Mouse (Mus musculus) CD8-positive naive resting alpha-beta T cell, adult 2 months (primary cell): ENCODE results near the gene Col4a3bp.
A peak's percentile ranks its signal among the peaks of the same experiment; 100 is the strongest.

ENCODE experiments used
- DNase-seq, 2 experiments: peaks; one replicate each; pipeline ENCODE4 v3.0.0; 2022; ENCODE audit warnings: low read depth in 2 of 2, low spot score in 2 of 2

The Col4a3bp gene

DNA sequence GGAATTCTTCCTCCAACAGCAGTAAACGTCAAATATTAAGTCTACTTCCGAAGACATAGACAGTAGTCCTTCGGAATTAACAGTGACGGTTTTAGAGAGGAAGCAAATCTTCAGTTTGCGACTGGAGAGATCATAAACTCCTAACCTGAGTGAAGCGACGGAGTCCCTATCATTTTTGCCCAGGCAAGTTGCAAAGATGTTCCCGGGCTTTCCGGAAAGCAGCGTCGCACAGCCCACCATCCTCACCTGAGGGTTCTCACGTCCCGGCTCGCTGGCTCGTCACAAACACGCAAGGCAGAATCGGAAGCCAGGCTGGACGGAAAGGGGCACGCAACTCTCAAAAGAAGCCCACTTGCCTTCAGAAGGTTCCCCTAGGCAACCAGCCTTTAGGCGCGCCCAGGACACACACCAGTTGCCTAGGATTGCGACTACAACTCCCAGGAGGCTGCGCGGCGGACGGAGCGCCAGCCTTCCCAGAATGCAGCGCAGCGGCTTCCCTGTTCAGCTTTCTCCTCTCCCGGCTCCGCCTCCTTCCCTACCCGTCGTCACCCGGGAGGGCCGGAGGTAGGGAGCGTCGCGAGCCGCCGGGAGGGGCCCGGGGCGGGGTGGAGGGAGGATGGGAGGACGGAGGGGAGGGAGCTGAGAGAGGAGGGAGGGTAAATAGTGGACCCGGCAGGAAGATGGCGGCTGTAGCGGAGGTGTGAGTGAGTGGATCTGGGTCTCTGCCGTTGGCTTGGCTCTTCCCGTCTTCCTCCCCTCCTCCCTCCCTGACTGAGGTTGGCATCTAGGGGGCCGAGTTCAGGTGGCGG is at the start of gene Col4a3bp, which contains the start of gene Polk:
TSS of gene Col4a3bp (plus strand) at position 538 of the 809 bp plus-strand sequence.
TSS of gene Polk (minus strand) at position 499 of the 809 bp plus-strand sequence.
- peak; percentile 93 to 95 for DNase-seq

DNA sequence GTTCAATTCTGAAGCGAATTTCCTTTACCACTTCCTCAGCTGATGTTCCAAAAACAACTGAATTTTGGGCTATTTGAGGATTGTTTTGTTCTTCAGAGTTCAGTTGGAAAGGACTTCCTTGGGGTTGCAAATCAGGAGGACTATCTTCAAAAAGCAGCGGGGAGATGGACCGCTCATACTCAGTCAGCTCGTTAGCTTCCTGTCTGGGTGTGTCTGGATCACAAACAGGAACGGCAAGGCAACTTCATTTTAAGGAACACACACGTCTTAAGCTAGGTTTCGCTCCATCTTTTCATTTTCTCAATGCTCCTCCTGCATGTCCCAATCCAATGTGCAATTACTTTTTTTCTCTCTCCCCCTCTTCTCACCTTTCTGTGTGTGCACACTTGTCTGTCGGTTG is 45.8 kb upstream of the Col4a3bp start:
- no peak for DNase-seq

DNA sequence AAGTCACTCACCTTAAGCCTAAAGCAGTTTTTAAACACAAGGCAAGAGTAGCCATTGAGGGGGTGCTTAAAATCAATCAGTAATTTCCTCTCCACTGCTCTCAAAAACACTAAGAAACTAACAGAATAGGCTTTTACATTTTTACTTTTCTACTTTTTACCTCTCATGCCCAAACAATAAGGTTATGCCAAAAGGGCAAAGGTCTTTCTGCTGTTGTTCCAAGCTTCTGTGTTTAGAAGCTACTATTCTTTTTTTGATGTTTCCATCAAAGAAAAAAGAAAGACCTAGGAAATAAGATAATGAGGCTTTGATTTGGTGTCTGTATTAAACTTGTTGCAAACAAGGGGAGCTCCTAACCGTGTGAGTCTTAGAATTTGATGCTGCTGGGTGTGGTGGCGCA is 42.5 kb upstream of the Col4a3bp start:
- DNase-seq, result no peak

DNA sequence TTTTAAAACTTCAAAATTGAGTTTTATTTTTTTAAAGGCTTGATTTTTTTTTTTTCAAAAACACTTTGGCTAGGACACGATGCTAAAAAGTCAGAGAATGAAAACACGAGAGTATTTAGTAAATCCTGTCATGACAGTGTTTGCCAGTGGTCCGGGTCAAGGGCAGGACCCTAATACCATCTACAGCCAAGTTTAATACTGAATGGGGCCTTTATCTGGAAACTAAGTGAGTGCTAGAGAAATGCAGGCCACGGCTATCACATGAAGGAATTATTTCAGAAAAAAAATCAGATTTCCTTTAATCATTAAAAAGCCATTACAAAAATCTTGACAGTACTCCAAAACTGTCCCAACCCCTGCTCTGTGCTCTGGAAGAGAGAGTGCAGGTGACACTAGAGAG is 36.8 kb upstream of the Col4a3bp start:
- no peak for DNase-seq

DNA sequence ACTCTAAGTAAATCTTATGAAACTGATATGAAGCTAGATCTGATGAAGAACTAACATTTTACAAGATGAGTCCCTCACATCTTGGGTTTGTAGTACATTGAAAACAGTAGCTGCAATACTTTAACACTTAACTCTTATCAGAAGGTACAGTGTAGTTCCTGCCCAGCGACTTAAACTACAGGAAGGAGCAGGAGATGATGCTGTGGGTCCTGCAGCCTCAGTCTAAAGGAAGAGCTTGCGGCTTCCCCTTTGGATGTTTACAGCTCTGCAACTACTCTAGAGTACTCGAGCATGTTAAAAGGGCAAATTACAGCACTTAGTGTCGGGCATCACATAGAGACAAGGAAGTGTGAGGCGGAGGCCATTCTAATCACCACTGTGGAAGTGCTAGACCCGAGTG is 36.1 kb upstream of the Col4a3bp start:
- no peak for DNase-seq

DNA sequence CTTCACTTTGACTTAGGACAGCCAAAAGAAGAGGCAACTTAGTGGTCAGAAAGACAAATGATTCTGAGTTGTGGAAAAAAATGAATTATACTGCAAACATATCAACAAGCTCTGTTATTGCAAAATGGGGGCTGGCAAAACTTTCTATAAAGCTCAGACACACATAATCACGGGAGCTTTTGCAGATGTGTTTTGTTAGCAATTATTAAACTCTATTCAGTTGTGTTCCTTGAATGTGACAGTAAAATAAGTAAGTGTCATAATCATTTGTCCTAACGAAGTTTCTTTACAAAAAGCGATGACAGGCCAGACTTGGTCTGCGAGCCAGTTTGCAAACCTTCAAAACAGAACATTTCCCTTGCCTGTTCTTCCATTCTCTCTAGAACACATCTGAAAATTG is 34.9 kb upstream of the Col4a3bp start:
- DNase-seq, result no peak

DNA sequence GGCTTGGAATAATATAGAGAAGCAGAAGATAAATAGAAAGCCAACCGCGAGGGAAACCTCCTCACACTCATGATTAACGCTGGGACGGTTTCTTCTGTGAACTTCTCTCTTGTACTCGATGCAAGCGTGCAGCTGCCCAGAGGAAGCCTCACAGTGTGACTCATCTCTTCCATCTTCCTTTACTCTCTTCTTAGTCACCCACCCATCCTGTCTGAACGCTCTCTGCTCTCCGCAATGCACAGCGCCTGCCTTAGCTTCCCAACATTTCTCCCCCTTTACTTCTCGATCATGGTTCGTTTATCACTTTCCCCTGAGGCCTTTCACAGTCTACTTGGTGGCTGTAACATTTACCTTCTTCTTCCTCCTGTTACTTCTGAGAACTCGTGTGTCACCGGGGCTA is 31.8 kb upstream of the Col4a3bp start:
- no peak for DNase-seq

DNA sequence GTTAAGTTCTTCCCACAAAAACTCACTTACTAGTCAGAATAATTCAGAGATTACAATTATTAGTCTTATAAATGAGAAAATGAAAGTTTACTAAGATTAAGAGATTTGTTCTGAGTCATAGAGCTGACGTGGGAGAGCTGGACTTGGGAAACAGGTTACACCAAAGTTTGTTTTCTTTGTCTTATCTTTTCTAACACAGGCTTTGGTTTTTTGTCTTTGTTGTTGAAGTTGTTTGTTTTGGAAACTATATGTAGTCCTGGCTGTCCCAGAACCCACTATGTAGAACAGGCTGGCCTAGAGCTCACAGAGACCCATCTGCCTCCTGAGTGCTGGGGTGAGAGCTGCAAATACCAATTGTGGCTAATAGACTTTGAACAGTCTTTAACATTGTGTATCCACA is 31.2 kb upstream of the Col4a3bp start:
- no peak for DNase-seq

DNA sequence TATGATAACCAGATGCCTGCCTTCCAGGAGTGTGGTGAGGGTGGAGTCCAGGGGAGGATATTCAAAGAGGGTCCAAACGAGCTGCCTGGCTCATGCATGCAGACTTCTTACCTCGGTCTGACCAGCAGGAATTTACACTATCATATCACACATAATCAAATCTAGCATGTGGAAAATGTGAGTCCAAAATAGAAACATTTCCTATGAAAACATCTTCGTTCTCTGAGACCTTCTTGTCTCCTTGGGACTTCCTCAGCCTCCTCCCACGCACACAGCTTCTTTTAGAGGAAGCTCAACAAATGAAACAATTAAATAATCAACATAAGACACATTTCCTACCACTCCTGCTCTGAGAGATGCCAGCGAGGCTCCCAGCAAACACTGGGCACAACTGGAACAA is 30.5 kb upstream of the Col4a3bp start:
- DNase-seq, result no peak

DNA sequence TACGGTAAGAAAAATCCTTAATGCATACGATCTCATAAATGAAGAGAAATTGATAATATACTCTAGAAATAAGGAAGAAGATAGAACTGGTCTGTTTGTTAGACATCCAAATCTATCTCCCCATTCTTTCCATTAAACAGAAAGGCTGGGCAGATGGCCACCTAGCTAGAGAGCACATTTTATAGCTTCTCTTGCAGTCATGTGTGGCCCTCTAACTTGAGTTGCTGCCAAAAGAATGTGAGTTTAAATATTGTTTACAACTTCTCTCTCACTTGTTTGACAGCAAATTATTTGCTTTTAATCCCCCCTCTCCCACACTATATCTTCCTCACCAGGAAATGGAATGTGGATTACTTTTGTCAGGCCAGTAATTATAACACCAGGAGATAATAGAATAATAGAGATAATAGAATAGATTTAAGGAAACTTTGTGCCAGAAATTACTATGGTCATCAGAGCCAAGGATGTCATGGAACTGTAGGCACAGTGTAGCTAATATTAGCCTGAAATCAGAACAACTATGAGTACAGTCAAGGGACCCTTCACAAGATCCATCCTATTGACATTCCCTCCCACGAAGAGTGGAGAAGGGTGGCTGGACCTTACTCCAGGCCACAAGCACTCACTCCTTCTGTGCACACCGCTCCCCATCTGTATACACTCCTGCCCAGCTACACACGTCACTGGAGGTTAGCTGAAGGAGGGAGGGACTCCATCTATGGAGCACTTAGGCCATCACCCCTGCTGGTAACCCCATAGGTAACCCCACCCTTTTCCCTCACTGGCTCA is 28.1 kb upstream of the Col4a3bp start:
- DNase-seq, result no peak

DNA sequence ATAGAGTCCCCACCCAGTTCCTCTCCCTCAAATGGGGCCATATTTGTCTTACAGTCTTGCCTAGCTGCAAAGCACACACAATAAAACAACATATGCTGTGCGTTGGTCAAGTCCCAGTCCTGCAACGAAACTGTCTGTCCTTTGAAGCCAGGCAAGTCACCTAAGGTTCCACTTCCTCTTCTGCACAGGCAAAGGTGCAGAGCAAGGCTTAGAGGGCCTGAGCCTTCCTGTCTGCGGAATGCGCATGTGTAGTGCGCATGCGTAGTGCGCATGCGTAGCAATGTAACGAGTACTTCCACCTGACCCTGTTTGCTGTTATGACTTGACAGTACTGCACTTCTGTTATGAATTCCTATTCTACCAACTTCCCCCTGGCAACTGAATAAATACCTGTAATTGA is 26.2 kb upstream of the Col4a3bp start:
- no peak for DNase-seq

DNA sequence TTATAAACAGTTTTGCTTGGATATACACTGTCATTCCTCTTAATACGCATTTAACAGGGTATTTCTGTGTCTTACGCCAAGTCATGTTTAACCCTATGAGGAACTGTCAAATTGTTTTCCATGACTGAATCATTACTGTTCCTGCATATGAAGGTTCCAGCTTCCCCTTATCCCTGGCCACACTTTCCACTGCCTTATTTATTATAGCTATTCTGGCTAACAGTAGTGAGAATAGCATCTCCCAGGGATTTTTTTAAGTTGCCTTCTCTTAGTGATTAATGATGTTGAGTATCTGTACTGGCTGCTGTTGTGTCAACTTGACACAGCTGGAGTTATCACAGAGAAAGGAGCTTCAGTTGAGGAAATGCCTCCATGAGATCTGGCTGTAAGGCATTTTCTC is 25.1 kb upstream of the Col4a3bp start:
- no peak for DNase-seq

DNA sequence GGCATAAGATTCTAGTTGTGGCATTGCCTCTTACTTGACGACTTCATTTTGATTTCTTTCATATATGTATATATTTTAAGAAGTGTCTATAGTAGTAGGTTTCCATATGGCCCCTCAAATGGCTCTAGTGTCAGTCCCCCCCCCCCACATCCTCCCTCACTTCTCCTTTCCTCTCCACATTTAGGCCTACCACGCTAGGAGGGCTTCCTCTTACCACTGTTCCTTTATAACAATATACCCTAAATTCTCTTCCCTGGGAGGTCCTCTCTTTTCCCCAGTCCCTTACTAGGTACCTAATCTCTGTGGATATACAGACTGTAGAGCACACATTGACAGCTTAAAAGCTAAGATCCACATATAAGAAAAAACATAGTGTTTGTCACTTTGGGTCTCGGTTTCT is 21.1 kb upstream of the Col4a3bp start:
- no peak for DNase-seq

DNA sequence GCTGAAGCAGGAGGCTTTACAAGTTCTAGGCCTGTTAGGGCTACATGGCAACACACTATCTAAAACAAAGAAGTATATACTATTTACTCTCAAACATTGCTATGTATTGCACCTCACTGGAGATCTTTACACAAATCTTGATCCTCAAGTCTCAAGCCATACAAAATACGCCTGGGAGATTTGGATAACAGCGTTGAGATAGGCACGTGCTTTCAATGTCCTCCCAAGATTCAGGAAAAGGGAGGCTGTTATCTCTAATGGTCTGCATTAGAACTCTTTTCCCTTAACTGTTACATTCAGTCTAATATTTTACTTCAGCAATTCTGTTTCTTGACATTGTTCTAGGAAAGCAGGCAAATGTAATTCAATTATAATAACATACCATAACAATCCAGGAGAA is 15.4 kb upstream of the Col4a3bp start:
- DNase-seq, result no peak

DNA sequence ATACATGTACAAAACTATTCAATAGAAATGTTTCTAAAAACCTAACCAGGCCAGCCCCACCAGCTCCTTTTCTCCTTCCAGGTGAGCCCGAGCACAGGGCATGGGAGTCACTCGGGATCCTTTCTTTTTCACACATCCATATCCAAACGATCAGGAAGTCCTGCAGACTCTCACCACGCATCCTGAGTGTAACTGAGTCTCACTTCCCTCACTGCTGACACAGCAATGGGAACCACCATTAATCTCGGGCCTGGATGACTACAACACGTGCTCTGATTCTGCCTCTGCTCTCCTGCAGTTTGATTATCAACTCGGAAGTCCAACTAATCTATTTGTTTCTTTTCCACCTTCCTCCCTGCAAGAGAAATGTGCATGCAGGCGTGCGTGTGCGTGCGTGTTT is 14.6 kb upstream of the Col4a3bp start:
- DNase-seq, result no peak

DNA sequence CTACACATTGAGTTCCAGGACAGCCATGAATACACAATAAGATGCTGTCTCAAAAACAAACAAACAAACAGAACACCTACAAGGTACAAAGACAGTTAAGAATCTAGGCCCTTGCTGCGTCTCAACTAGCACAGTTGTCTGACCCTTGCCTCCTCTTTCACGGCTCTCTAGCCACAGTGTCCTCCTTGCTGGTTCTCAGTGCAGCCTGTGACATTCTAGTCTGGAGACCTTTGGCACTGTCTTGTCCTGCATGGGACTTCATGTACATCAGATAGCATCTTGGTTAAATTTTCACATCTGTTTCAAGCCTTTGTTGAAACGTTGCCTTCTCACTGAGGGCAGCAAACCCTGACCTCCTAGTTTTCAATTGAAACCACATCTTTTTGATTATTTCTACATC is 13.6 kb upstream of the Col4a3bp start:
- no peak for DNase-seq

DNA sequence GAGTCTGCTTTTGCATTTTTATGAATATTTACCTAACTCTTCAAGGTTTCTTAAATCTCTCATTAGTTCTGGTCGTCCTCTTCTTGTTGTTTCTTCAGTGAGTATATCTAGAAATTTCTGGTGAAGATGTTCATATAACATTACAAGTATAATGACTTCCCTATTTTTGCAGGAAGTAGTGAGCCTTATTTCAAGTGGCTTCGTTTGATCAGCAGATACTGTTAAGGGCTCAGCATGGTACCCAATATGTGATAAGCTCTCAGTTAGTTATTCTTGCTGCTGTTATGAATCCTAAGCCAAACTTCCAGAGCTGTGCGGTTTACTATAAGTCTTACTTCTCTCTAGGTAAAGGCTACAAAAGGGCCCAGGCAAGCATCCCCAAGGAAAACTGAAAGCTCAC is 12.9 kb upstream of the Col4a3bp start:
- DNase-seq, result no peak

DNA sequence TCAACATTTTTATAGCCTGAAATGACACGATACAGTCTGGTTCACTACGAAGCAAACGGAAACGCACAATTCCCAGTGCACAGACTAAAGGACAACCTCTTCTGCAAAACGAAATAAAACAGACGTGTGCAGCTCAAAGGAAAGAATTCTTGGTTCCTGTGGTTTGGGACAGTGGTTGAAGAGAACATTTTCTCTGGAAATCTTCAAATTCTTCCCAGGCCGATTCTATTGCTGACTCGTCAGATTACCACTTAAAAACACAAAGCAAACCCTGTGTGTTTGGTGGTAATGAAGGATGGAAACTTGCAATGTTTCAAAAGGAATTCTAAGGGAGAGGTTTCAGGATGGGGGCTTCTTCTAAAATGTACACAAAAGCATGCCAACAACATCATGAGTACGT is 12.4 kb upstream of the Col4a3bp start:
- no peak for DNase-seq

DNA sequence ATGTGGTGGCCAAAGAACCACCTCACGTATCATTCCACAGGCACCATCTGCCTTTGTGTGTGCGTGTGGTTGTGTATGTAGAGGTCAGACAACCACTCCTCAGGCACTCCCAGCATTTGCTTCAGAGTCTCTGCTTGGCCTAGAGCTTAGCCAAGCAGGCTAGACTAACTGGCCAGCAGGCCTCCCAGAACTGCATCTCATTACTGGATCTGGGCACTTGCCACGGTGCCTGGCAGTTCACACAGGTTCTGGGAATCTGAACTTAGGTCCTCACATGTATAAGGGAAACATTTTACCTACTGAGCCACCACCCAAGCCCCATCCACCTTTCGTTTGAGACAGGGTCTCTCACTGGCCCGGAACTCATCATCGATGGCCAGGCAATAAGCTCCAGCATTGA is 10.2 kb upstream of the Col4a3bp start:
- no peak for DNase-seq

DNA sequence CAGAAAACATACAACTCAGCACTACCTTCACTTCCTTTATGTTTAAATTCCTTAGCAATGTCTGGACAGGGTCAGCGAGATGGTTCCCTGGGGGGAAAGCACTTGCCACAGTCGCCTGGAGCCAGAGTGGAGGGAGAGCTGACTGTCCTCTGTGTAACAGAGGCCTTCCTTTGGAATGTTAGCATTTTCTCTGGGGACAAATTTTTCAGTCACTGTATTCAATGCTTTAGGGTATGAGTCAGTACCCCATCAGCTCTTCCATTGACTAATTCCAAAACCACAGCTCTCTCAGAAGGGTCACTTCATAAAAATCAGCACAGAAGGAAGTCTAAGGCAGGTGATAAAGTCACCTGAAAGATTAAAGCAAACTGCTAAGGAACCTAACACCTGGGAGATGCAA is 8.7 kb upstream of the Col4a3bp start:
- no peak for DNase-seq

DNA sequence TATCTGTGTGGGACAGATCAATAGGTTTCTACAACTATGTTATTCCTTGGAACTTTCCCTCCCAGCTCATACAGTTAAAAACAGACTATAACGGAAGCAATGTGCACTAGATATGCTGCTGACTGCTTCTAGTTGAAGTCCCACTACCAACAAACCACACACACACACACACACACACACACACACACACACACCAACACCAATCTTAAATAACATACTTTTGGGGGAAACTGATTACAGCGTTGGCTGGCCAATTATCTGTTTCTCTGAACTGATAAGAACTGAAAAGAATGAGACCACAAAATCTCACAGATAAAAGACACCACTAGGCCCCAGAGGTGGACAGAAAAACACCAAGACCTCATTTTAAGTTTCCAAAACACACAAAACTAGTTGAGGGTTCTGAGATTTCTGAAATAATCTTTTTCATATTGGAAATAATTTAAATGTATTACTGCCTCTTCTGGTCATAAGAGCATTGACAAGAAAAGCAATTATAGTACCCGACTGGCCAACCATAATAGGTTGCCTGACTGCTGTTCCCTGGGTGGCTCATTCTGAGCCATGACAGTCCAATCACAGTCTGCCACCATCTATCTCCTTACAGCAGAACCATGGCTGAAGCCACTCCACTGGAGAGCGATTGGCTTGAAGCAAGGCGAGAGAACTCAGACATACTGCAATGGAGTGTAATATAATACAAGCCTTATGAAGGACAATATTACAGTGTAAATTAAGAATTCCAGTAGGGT is 5.4 kb upstream of the Col4a3bp start:
- DNase-seq, result no peak

DNA sequence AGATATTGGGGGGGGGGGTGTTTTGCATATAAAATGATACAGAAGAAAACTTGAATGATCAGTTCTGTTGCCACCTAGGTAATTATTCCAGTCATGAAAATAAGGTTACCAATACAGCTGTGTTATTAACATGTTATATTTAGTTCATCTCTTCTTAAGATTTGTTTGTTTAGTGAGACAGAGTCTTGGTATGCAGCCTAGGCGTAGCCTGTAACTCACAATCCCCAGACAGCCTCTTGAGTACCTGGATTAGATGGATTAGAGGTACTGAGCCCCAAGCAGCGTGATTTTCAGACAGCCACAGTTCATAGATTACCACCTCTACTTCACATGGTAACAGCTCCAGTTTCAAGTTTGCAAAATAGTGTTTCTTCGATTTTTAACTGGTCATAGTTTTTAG is 4.3 kb upstream of the Col4a3bp start:
- no peak for DNase-seq
